Mouse (Mus musculus): ENCODE measurements at regions not wholly inside any gene's neighbourhood (a gene's known extent, or its start where the extent isn't known, plus 50 kb on each side); places are given as distances from the start of the nearest gene placed in this dataset.

- TF ChIP-seq RAD21 (IDR thresholded peaks at IDR 0.05; ENCODE audit: low read depth, low read length): no peak
- no peak for TF ChIP-seq MYC (IDR thresholded peaks at IDR 0.05; ENCODE audit: low read depth, low read length)
- TF ChIP-seq RCOR1 (IDR thresholded peaks at IDR 0.05; ENCODE audit: low read depth, low read length): no peak
- TF ChIP-seq GATA1 (IDR thresholded peaks at IDR 0.05; ENCODE audit: low read depth, low read length): no peak
- DNase-seq (ENCODE audit: low read depth, low spot score): no peak
- Histone ChIP-seq H3K9me3 (replicated peaks; ENCODE audit: insufficient read depth, low read length) (no peaks in the 10 kb centered on the region), H3K27ac (ENCODE audit: control insufficient read depth, low read depth, low read length) (no peak overlapping the region), H3K27me3 (ENCODE audit: control insufficient read depth in 1 of 2, insufficient read depth in 2 of 2, low read length in 2 of 2) (no peaks in the 10 kb centered on the region), H3K79me2 (ENCODE audit: control insufficient read depth, insufficient read depth, low read length, poor library complexity) (no peaks in the 10 kb centered on the region), H3K9ac (ENCODE audit: control insufficient read depth, low read depth, low read length, poor library complexity, severe bottlenecking) (no peak overlapping the region), H3K36me3 (ENCODE audit: control insufficient read depth in 1 of 2, insufficient read depth in 2 of 2, low read length in 2 of 2) (no peaks in the 10 kb centered on the region), H3K4me3 (ENCODE audit: control insufficient read depth in 1 of 2, insufficient read depth in 1 of 2, low read depth in 2 of 2, low read length in 2 of 2) (no peak overlapping the region), H3K4me1 (ENCODE audit: control insufficient read depth in 1 of 2, insufficient read depth in 2 of 2, low read length in 2 of 2) (no peaks in the 10 kb centered on the region)
Observed at GRCm38 (mm10) chr15:62571803-62572202, 1273.2 kb downstream of the Gsdmc2 start.

- H3K4me1 ChIP-seq (ENCODE audit: control insufficient read depth in 1 of 2, insufficient read depth in 2 of 2, low read length in 2 of 2): no peaks in the 10 kb centered on the region
- H3K9ac ChIP-seq (ENCODE audit: control insufficient read depth, low read depth, low read length, poor library complexity, severe bottlenecking): no peak overlapping the region
- no peak for TF ChIP-seq EP300 (IDR thresholded peaks at IDR 0.05; ENCODE audit: low read depth in 1 of 2, low read length in 2 of 2)
- TF ChIP-seq NELFE (IDR thresholded peaks at IDR 0.05; ENCODE audit: low read depth, low read length): no peak
- no peak for TF ChIP-seq MAX (IDR thresholded peaks at IDR 0.05; ENCODE audit: low read length)
- TF ChIP-seq USF1 (IDR thresholded peaks at IDR 0.05; ENCODE audit: low read depth, low read length): no peak
- TF ChIP-seq MEF2A (IDR thresholded peaks at IDR 0.05; ENCODE audit: extremely low read depth, insufficient replicate concordance, low read depth, low read length, poor library complexity, severe bottlenecking): no peak
- TF ChIP-seq TAL1 (IDR thresholded peaks at IDR 0.05; ENCODE audit: low read length): no peak
- no peak for TF ChIP-seq JUND (IDR thresholded peaks at IDR 0.05; ENCODE audit: low read depth, low read length)
- DNase-seq (ENCODE audit: low read depth, low spot score): peak; percentile 3
- no peaks in the 10 kb centered on the region for H3K27me3 ChIP-seq (ENCODE audit: control insufficient read depth in 1 of 2, insufficient read depth in 2 of 2, low read length in 2 of 2)
- no peaks in the 10 kb centered on the region for H3K79me2 ChIP-seq (ENCODE audit: control insufficient read depth, insufficient read depth, low read length, poor library complexity)
- no peak overlapping the region for H3K4me3 ChIP-seq (ENCODE audit: control insufficient read depth in 1 of 2, insufficient read depth in 1 of 2, low read depth in 2 of 2, low read length in 2 of 2)
- no peaks in the 10 kb centered on the region for H3K36me3 ChIP-seq (ENCODE audit: control insufficient read depth in 1 of 2, insufficient read depth in 2 of 2, low read length in 2 of 2)
- no peak overlapping the region for H3K27ac ChIP-seq (ENCODE audit: control insufficient read depth, low read depth, low read length)
- no peaks in the 10 kb centered on the region for H3K9me3 ChIP-seq (replicated peaks; ENCODE audit: insufficient read depth, low read length)
Observed at GRCm38 (mm10) chr15:62568788-62569713, 1275.9 kb downstream of the Gsdmc2 start.

- no peak overlapping the region for H3K9ac ChIP-seq (ENCODE audit: control insufficient read depth, low read depth, low read length, poor library complexity, severe bottlenecking)
- no peaks in the 10 kb centered on the region for H3K27me3 ChIP-seq (ENCODE audit: control insufficient read depth in 1 of 2, insufficient read depth in 2 of 2, low read length in 2 of 2)
- no peak overlapping the region for H3K27ac ChIP-seq (ENCODE audit: control insufficient read depth, low read depth, low read length)
- H3K79me2 ChIP-seq (ENCODE audit: control insufficient read depth, insufficient read depth, low read length, poor library complexity): no peaks in the 10 kb centered on the region
- no peak overlapping the region for H3K4me3 ChIP-seq (ENCODE audit: control insufficient read depth in 1 of 2, insufficient read depth in 1 of 2, low read depth in 2 of 2, low read length in 2 of 2)
- TF ChIP-seq KAT2A (conservative IDR thresholded peaks at IDR 0.05; ENCODE audit: low read depth, low read length) (no peak), ZC3H11A (IDR thresholded peaks at IDR 0.05; ENCODE audit: low read depth, low read length) (no peak), ELF1 (IDR thresholded peaks at IDR 0.05; ENCODE audit: low read depth, low read length) (no peak), ZMIZ1 (IDR thresholded peaks at IDR 0.05; ENCODE audit: low read depth, low read length) (no peak), POLR2AphosphoS2 (IDR thresholded peaks at IDR 0.05; ENCODE audit: low read length) (no peak), MEF2A (IDR thresholded peaks at IDR 0.05; ENCODE audit: extremely low read depth, insufficient replicate concordance, low read depth, low read length, poor library complexity, severe bottlenecking) (no peak), RCOR1 (IDR thresholded peaks at IDR 0.05; ENCODE audit: low read depth, low read length) (no peak), GATA1 (IDR thresholded peaks at IDR 0.05; ENCODE audit: low read depth, low read length) (no peak), BHLHE40 (IDR thresholded peaks at IDR 0.05; ENCODE audit: borderline replicate concordance, low read depth, low read length) (no peak), MYC (IDR thresholded peaks at IDR 0.05; ENCODE audit: low read depth, low read length) (no peak)
- DNase-seq (ENCODE audit: low read depth, low spot score): no peak
- no peaks in the 10 kb centered on the region for H3K36me3 ChIP-seq (ENCODE audit: control insufficient read depth in 1 of 2, insufficient read depth in 2 of 2, low read length in 2 of 2)
- H3K9me3 ChIP-seq (replicated peaks; ENCODE audit: insufficient read depth, low read length): no peaks in the 10 kb centered on the region
- no peaks in the 10 kb centered on the region for H3K4me1 ChIP-seq (ENCODE audit: control insufficient read depth in 1 of 2, insufficient read depth in 2 of 2, low read length in 2 of 2)
Observed at GRCm38 (mm10) chr15:62567431-62567830, 1277.5 kb downstream of the Gsdmc2 start.
